Mouse (Mus musculus) erythroblast, embryonic 14.5 days (primary cell): ENCODE results near the gene Tmigd1.

Experiments used
- GATA1 ChIP-seq: IDR thresholded peaks from 2 replicates; pipeline ENCODE4 v1.6.1; 2012; ENCODE audit warnings: low read length, inconsistent platforms, mixed read lengths
- TAL1 ChIP-seq: IDR thresholded peaks from 3 replicates; pipeline ENCODE4 v1.6.1; 2012; ENCODE audit warnings: low read length, inconsistent platforms, mixed read lengths

GRCm38 (mm10) chr11:76889339-76890164 is 12.4 kb upstream of the Tmigd1 start:
- no peak for TF ChIP-seq TAL1
- no peak for TF ChIP-seq GATA1
